Mouse (Mus musculus): ENCODE data around the gene Heatr5b. TPM values are rescaled to one million over a fixed set of nuclear protein-coding genes. Genes with fewer than 3 reads are reported as not detected.
A peak's percentile ranks its signal among the peaks of the same experiment; 100 is the strongest.
"Not testable (repeated sequence)": the region's sequence is repeated elsewhere in the genome, so short reads cannot be mapped to it uniquely, and the experiment has no call there.

Gene Heatr5b
- polyA plus RNA-seq, 1 experiment from 2014 or later: 22.9 TPM

DNA sequence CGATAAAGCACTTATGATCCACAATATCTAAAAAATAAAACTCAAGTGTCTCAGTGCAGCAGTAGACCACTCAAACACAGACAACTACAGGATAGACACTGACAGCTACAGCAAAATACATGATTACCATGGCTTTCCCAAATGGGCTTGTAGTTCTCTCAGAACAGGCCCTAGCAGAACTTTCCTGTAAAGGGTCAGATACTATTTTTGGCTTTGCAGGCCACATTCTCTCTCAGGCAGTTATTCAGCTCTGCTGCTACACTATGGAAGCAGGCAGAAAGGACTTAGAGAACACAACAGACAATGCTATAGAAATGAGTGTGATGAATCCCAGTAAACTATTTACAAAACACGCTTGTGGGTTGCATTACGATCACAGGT, 43.5 kb downstream of the Heatr5b start:
- WGBS: 47% methylated on average over 3 of the region's 3 CpGs
- Histone ChIP-seq H3K4me3 (ENCODE audit: control insufficient read depth in 1 of 2, insufficient read depth in 1 of 2, low read depth in 1 of 2, low read length in 2 of 2) (no peak overlapping the region), H3K36me3 (ENCODE audit: control insufficient read depth, insufficient read depth, low read length) (peaks cover 41% of the 10 kb centered on the region), H3K4me2 (ENCODE audit: low read length) (peak overlapping the region; percentile 22; the same call in 1 of the 2 replicates), H3K27ac (replicated peaks in 1 of 2; ENCODE audit: control insufficient read depth in 1 of 2, insufficient read depth in 1 of 2, low read depth in 2 of 2, low read length in 2 of 2) (peak overlapping the region; percentile 95 to 100), H3K4me1 (ENCODE audit: control insufficient read depth in 2 of 2, insufficient read depth in 2 of 2, low read length in 2 of 2) (peaks cover 11 to 20% of the 10 kb centered on the region in 2 experiments), H3K27me3 (ENCODE audit: control insufficient read depth, insufficient read depth, low read length) (no peaks in the 10 kb centered on the region), H3K9me3 (ENCODE audit: control insufficient read depth, low read length) (no peaks in the 10 kb centered on the region), H3K9ac (ENCODE audit: low read length) (peak overlapping the region; percentile 47; the same call in 1 of the 2 replicates)
- peak; percentile 78; the same call in 1 of the 2 replicates for ATAC-seq (ENCODE audit: insufficient number of reproducible peaks, insufficient read depth, low FRiP score, low read depth)

DNA sequence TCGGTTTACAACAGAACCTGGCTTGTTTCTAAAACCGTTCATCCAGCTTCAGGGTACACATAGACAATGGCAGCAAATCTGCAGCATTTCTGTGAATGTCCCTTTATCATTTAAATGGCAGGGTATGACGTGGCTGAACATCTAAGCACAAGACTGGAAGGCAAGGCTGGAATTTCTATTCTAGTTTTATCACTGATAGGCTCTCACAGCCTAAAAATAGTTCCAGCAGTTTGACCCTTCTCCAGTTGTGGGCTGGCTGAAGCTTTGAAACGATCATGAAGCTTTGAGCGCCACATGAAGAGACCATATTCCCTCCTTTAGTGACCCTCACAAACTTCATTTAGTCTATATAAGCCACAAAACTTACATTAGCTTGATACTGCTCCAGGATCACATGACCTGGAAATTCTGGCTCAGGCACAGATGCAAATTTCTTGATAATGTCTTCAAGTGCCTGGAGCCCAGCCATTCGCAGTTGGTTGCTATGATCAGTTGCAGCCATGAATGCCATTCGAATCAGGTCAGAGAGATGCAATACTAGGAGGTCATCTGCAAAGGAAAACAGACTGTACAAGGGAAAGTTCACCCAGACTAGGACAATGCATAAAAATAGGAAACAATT, 44.0 kb downstream of the Heatr5b start:
- Histone ChIP-seq H3K27me3 (ENCODE audit: control insufficient read depth, insufficient read depth, low read length) (no peaks in the 10 kb centered on the region), H3K9me3 (ENCODE audit: control insufficient read depth, low read length) (no peaks in the 10 kb centered on the region), H3K36me3 (ENCODE audit: control insufficient read depth, insufficient read depth, low read length) (peaks cover 36% of the 10 kb centered on the region), H3K9ac (ENCODE audit: low read length) (peak overlapping the region; percentile 35; the same call in 1 of the 2 replicates), H3K27ac (replicated peaks in 1 of 2; ENCODE audit: control insufficient read depth in 1 of 2, insufficient read depth in 1 of 2, low read depth in 2 of 2, low read length in 2 of 2) (peak overlapping the region; percentile 95 to 100), H3K4me3 (ENCODE audit: control insufficient read depth in 1 of 2, insufficient read depth in 1 of 2, low read depth in 1 of 2, low read length in 2 of 2) (no peak overlapping the region), H3K4me2 (ENCODE audit: low read length) (peak overlapping the region; percentile 22), H3K4me1 (ENCODE audit: control insufficient read depth in 2 of 2, insufficient read depth in 2 of 2, low read length in 2 of 2) (peaks cover 11 to 20% of the 10 kb centered on the region in 2 experiments)
- WGBS: 12% methylated on average over 7 of the region's 7 CpGs
- ATAC-seq (ENCODE audit: insufficient number of reproducible peaks, insufficient read depth, low FRiP score, low read depth): peak; percentile 93

DNA sequence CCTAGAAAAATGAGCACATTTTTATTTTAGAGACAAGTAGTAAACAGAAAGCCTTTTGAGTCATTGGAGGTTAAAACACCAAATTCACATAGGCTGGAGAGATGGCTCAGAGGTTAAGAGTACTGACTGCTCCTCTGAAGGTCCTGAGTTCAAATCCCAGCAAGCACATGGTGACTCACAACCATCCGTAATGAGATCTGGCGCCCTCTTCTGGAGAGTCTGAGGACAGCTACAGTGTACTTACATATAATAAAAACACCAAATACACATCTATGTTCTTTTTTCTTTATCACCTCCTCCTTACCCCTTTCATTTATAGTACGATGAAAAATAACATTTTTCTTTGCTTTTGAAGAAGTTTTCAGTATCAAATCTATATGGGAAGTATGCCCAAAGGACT, 46.9 kb downstream of the Heatr5b start:
- 74% methylated on average over 3 of the region's 3 CpGs for WGBS
- not testable (repeated sequence) for H3K27ac ChIP-seq (replicated peaks in 1 of 2; ENCODE audit: control insufficient read depth in 1 of 2, insufficient read depth in 1 of 2, low read depth in 2 of 2, low read length in 2 of 2); H3K9me3 ChIP-seq (ENCODE audit: control insufficient read depth, low read length); H3K4me3 ChIP-seq (ENCODE audit: control insufficient read depth in 1 of 2, insufficient read depth in 1 of 2, low read depth in 1 of 2, low read length in 2 of 2); ATAC-seq (ENCODE audit: insufficient number of reproducible peaks, insufficient read depth, low FRiP score, low read depth); H3K27me3 ChIP-seq (ENCODE audit: control insufficient read depth, insufficient read depth, low read length); H3K4me2 ChIP-seq (ENCODE audit: low read length); H3K9ac ChIP-seq (ENCODE audit: low read length)
- Histone ChIP-seq H3K4me1 (ENCODE audit: control insufficient read depth in 2 of 2, insufficient read depth in 2 of 2, low read length in 2 of 2) (peaks cover 9 to 16% of the 10 kb centered on the region in 2 experiments), H3K36me3 (ENCODE audit: control insufficient read depth, insufficient read depth, low read length) (peaks cover 21% of the 10 kb centered on the region; the same call in 1 of the 2 replicates)

DNA sequence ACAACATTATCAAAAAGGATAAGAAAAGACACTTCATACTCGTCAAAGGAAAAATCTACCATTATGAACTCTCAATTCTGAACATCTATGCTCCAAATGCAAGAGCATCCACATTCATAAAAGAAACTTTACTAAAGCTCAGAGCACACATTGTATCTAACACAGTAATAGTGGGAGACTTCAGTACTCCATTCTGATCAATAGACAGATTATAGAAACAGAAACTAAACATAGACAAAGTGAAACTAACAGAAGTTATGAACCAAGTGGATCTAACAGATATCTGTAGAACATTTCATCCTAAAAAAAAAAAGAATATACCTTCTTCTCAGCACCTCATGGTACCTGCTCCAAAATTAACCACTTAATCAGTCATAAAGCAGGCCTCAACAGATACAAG, 56.4 kb downstream of the Heatr5b start:
- WGBS: 95% methylated on average over 1 of the region's 1 CpGs
- no peak for ATAC-seq (ENCODE audit: insufficient number of reproducible peaks, insufficient read depth, low FRiP score, low read depth)
- Histone ChIP-seq H3K9ac (ENCODE audit: low read length) (no peak overlapping the region), H3K4me3 (ENCODE audit: control insufficient read depth in 1 of 2, insufficient read depth in 1 of 2, low read depth in 1 of 2, low read length in 2 of 2) (no peak overlapping the region), H3K27ac (replicated peaks in 1 of 2; ENCODE audit: control insufficient read depth in 1 of 2, insufficient read depth in 1 of 2, low read depth in 2 of 2, low read length in 2 of 2) (no peak overlapping the region), H3K27me3 (ENCODE audit: control insufficient read depth, insufficient read depth, low read length) (no peaks in the 10 kb centered on the region), H3K4me1 (ENCODE audit: control insufficient read depth in 2 of 2, insufficient read depth in 2 of 2, low read length in 2 of 2) (no peaks in the 10 kb centered on the region), H3K4me2 (ENCODE audit: low read length) (no peak overlapping the region), H3K36me3 (ENCODE audit: control insufficient read depth, insufficient read depth, low read length) (peaks cover 21% of the 10 kb centered on the region), H3K9me3 (ENCODE audit: control insufficient read depth, low read length) (no peaks in the 10 kb centered on the region)

DNA sequence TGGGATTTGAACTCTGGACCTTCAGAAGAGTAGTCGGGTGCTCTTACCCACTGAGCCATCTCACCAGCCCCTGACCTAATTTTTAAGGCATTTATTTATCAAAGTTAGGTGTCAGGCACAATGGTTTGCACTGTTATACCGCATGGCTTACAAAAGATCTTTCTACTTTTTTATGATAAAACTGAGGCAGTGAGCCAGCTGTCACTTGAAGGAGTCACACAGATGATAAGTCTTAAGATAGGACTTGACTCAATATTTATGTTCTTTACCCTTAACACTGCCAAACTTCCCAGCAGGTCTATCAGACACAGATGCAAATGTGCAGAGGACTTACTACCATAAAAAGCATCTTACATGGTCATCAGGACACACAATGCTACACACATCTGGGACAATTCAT, 62.8 kb downstream of the Heatr5b start:
- WGBS: 59% methylated on average over 2 of the region's 2 CpGs
- H3K4me2 ChIP-seq (ENCODE audit: low read length): no peak overlapping the region
- peaks cover 19 to 40% of the 10 kb centered on the region in 2 experiments for H3K4me1 ChIP-seq (ENCODE audit: control insufficient read depth in 2 of 2, insufficient read depth in 2 of 2, low read length in 2 of 2)
- no peak overlapping the region for H3K27ac ChIP-seq (replicated peaks in 1 of 2; ENCODE audit: control insufficient read depth in 1 of 2, insufficient read depth in 1 of 2, low read depth in 2 of 2, low read length in 2 of 2)
- H3K36me3 ChIP-seq (ENCODE audit: control insufficient read depth, insufficient read depth, low read length): peaks cover 26% of the 10 kb centered on the region
- no peak for ATAC-seq (ENCODE audit: insufficient number of reproducible peaks, insufficient read depth, low FRiP score, low read depth)
- H3K9ac ChIP-seq (ENCODE audit: low read length): no peak overlapping the region
- H3K4me3 ChIP-seq (ENCODE audit: control insufficient read depth in 1 of 2, insufficient read depth in 1 of 2, low read depth in 1 of 2, low read length in 2 of 2): no peak overlapping the region
- H3K9me3 ChIP-seq (ENCODE audit: control insufficient read depth, low read length): no peaks in the 10 kb centered on the region
- no peaks in the 10 kb centered on the region for H3K27me3 ChIP-seq (ENCODE audit: control insufficient read depth, insufficient read depth, low read length)

DNA sequence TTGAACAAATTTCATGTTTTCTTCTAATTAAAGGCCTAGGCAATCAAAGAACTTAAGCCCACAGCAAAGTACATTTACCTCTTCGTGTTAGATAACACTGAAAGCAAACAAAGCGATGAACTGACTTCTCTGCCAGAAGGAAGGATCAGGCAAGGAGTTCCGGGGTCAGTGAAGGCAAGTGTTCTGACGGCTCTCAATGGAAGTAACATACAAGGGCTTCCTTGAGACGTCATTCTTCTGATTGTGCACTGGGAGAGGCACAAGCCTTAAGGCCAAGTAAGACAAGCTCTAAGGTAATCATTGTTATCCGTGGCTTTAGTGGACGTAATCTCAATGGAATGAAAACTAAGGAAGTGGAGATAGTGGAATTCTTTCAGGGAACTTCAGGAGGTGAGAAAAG, 64.2 kb downstream of the Heatr5b start:
- Histone ChIP-seq H3K27ac (replicated peaks in 1 of 2; ENCODE audit: control insufficient read depth in 1 of 2, insufficient read depth in 1 of 2, low read depth in 2 of 2, low read length in 2 of 2) (peak overlapping the region; percentile 52 to 92), H3K4me1 (ENCODE audit: control insufficient read depth in 2 of 2, insufficient read depth in 2 of 2, low read length in 2 of 2) (peaks cover 22 to 45% of the 10 kb centered on the region in 2 experiments), H3K36me3 (ENCODE audit: control insufficient read depth, insufficient read depth, low read length) (peaks cover 34% of the 10 kb centered on the region), H3K9ac (ENCODE audit: low read length) (no peak overlapping the region; the same call in 1 of the 2 replicates), H3K4me2 (ENCODE audit: low read length) (no peak overlapping the region), H3K9me3 (ENCODE audit: control insufficient read depth, low read length) (no peaks in the 10 kb centered on the region), H3K27me3 (ENCODE audit: control insufficient read depth, insufficient read depth, low read length) (no peaks in the 10 kb centered on the region), H3K4me3 (ENCODE audit: control insufficient read depth in 1 of 2, insufficient read depth in 1 of 2, low read depth in 1 of 2, low read length in 2 of 2) (no peak overlapping the region)
- ATAC-seq (ENCODE audit: insufficient number of reproducible peaks, insufficient read depth, low FRiP score, low read depth): no peak
- 22% methylated on average over 7 of the region's 7 CpGs for WGBS

DNA sequence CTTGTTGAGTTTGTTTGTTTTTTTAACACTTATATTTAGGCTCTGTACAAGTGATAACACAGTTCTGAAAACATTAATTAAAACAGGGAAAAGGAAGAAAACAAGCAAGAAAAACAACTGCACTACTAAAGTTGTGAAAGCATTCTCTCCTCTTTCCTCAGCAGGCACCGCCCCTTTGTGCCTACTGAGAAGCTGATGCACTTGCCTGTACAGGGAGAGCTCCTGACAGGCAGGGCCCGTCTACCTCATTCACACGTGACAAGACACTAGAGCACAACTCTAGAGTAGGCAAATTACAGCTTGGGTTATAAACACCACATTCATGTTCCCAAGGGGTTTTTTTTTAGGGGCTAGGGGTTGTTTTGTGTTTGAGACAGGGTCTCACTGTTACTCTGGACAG, 65.8 kb downstream of the Heatr5b start:
- peaks cover 49% of the 10 kb centered on the region for H3K36me3 ChIP-seq (ENCODE audit: control insufficient read depth, insufficient read depth, low read length)
- ATAC-seq (ENCODE audit: insufficient number of reproducible peaks, insufficient read depth, low FRiP score, low read depth): peak; percentile 86
- H3K4me1 ChIP-seq (ENCODE audit: control insufficient read depth in 2 of 2, insufficient read depth in 2 of 2, low read length in 2 of 2): peaks cover 22 to 47% of the 10 kb centered on the region in 2 experiments
- H3K27me3 ChIP-seq (ENCODE audit: control insufficient read depth, insufficient read depth, low read length): no peaks in the 10 kb centered on the region
- H3K4me3 ChIP-seq (ENCODE audit: control insufficient read depth in 1 of 2, insufficient read depth in 1 of 2, low read depth in 1 of 2, low read length in 2 of 2): no peak overlapping the region
- H3K27ac ChIP-seq (replicated peaks in 1 of 2; ENCODE audit: control insufficient read depth in 1 of 2, insufficient read depth in 1 of 2, low read depth in 2 of 2, low read length in 2 of 2): peak overlapping the region; percentile 91 to 92
- H3K4me2 ChIP-seq (ENCODE audit: low read length): peak overlapping the region; percentile 7; the same call in 1 of the 2 replicates
- no peak overlapping the region for H3K9ac ChIP-seq (ENCODE audit: low read length)
- WGBS: 22% methylated on average over 3 of the region's 3 CpGs
- H3K9me3 ChIP-seq (ENCODE audit: control insufficient read depth, low read length): no peaks in the 10 kb centered on the region

DNA sequence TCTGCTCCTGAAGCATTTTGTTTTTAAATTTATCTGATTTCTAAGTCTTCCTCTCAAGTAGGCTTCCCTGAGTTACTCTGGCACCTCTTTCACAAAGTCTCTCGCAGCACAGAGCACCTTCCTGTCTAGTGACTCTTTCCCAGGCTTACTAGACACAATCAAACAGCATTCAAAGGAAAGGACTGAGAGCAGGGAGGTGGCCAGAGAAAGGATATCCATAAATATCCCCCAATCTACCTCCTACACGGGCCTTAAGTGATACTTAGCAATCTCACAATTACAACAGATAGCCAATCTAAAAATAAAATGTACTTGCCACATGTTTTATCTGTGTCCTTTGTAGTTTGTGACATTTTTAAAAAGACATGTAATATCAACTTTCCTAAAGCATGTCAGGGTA, 66.2 kb downstream of the Heatr5b start:
- peaks cover 54% of the 10 kb centered on the region for H3K36me3 ChIP-seq (ENCODE audit: control insufficient read depth, insufficient read depth, low read length)
- peaks cover 25 to 50% of the 10 kb centered on the region in 2 experiments for H3K4me1 ChIP-seq (ENCODE audit: control insufficient read depth in 2 of 2, insufficient read depth in 2 of 2, low read length in 2 of 2)
- H3K9ac ChIP-seq (ENCODE audit: low read length): no peak overlapping the region
- peak overlapping the region; percentile 79 to 92 for H3K27ac ChIP-seq (replicated peaks in 1 of 2; ENCODE audit: control insufficient read depth in 1 of 2, insufficient read depth in 1 of 2, low read depth in 2 of 2, low read length in 2 of 2)
- WGBS: 6% methylated on average over 2 of the region's 2 CpGs
- no peaks in the 10 kb centered on the region for H3K27me3 ChIP-seq (ENCODE audit: control insufficient read depth, insufficient read depth, low read length)
- H3K4me2 ChIP-seq (ENCODE audit: low read length): peak overlapping the region; percentile 7; the same call in 1 of the 2 replicates
- no peak overlapping the region for H3K4me3 ChIP-seq (ENCODE audit: control insufficient read depth in 1 of 2, insufficient read depth in 1 of 2, low read depth in 1 of 2, low read length in 2 of 2)
- no peaks in the 10 kb centered on the region for H3K9me3 ChIP-seq (ENCODE audit: control insufficient read depth, low read length)
- peak; percentile 80 for ATAC-seq (ENCODE audit: insufficient number of reproducible peaks, insufficient read depth, low FRiP score, low read depth)
